Mouse (Mus musculus) inflammation-experienced regulatory T-cells, adult 6 months (primary cell): ENCODE measurements around the gene E130218I03Rik. TPM values are rescaled to one million over a fixed set of nuclear protein-coding genes. Genes with fewer than 3 reads are reported as not detected.

Source experiments
- ATAC-seq: one replicate; pipeline ENCODE4 v1.8.0; 2017
- polyA plus RNA-seq, 3 experiments: library from polyadenylated mRNA; unstranded; fragments of 100-300 nt; shearing (Covaris generic); gene quantifications; one replicate each; pipeline ENCODE4 v1.2.1; 2017

E130218I03Rik gene
- polyA plus RNA-seq, 3 experiments from 2014 or later = 2.3 TPM; not detected in 2

GRCm38 (mm10) chr4:134287168-134287564 lies 43.7 kb downstream of the E130218I03Rik start:
- ATAC-seq = peak; percentile 79

GRCm38 (mm10) chr4:134287575-134288025 lies 44.1 kb downstream of the E130218I03Rik start, which contains the start of gene Pdik1l:
Gene Pdik1l, minus strand, starts transcription at chr4:134287895.
- peak; percentile 81 for ATAC-seq

- no peak for ATAC-seq
Observed at GRCm38 (mm10) chr4:134288397-134289256, 45.2 kb downstream of the E130218I03Rik start.

DNA sequence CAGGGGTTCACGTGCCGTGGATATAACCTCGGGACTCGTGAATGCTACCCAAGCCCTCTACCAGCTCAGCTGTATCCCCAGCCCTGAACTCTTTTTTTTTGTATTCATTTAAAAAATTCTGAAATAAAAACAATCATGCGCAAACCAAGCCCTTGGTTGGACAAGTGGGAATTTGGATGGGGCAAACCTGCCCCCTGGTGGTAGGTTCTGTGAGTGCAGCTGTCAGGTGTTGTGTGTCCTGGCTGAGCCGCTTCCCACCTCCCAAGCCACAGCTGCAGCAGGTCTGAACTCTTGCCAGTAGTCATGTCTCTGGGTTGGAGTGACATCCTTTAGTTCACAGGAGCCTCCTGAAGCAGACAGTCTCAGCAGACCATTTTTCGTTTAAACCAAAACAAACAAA lies 48.6 kb downstream of the E130218I03Rik start:
- no peak for ATAC-seq

GRCm38 (mm10) chr4:134293061-134293691 lies 49.7 kb downstream of the E130218I03Rik start:
- ATAC-seq = no peak

GRCm38 (mm10) chr4:134293692-134294163 lies 50.3 kb downstream of the E130218I03Rik start:
- no peak for ATAC-seq

Other genes starting within 250 kb of the E130218I03Rik start
- 10 to 100 TPM; 16.1 to 22.4 (median 18.6) TPM for gene Dhdds, start 242.7 kb upstream of the E130218I03Rik start, polyA plus RNA-seq
- gene Lin28a, start 224.8 kb upstream of the E130218I03Rik start, polyA plus RNA-seq = under 1 TPM in 1 of 3 experiments, not detected in 2; 0.16 TPM
- 1 to 10 TPM in 1 of 3 experiments, under 1 TPM in 2; 0.80 to 1.1 (median 0.94) TPM for gene Zfp683, start 189.8 kb upstream of the E130218I03Rik start, polyA plus RNA-seq
- gene Crybg2, start 182.8 kb upstream of the E130218I03Rik start, polyA plus RNA-seq = 10 to 100 TPM; 10.8 to 23.3 (median 14.1) TPM
- gene Cd52, start 148.6 kb upstream of the E130218I03Rik start, polyA plus RNA-seq = 1,000 to 10,000 TPM; 2,728 to 3,832 (median 3,666) TPM
- gene Ubxn11, start 141.1 kb upstream of the E130218I03Rik start, polyA plus RNA-seq = 10 to 100 TPM; 36.2 to 54.5 (median 36.5) TPM
- 1,000 to 10,000 TPM in 2 of 3 experiments, 100 to 1,000 TPM in 1; 884 to 1,358 (median 1,179) TPM for gene Sh3bgrl3, start 114.9 kb upstream of the E130218I03Rik start, polyA plus RNA-seq
- gene Cep85, start 56.5 kb upstream of the E130218I03Rik start, polyA plus RNA-seq = 100 to 1,000 TPM in 2 of 3 experiments, 10 to 100 TPM in 1; 61.0 to 150 (median 121) TPM
- gene Gm7534, start 40.7 kb upstream of the E130218I03Rik start, polyA plus RNA-seq = not detected
- not detected for gene Catsper4, start 16.3 kb upstream of the E130218I03Rik start, polyA plus RNA-seq
- gene Cnksr1, start 5.3 kb upstream of the E130218I03Rik start, polyA plus RNA-seq = not detected
- gene Zfp593, start 1.9 kb downstream of the E130218I03Rik start, polyA plus RNA-seq = 1 to 10 TPM; 4.7 to 6.4 (median 4.9) TPM
- gene Gm30191, start 3.3 kb downstream of the E130218I03Rik start, polyA plus RNA-seq = not detected
- not detected for gene Grrp1, start 10.4 kb downstream of the E130218I03Rik start, polyA plus RNA-seq
- 10 to 100 TPM; 18.5 to 26.7 (median 23.7) TPM for gene Pdik1l, start 44.2 kb downstream of the E130218I03Rik start, polyA plus RNA-seq
- not detected for gene Trim63, start 71.5 kb downstream of the E130218I03Rik start, polyA plus RNA-seq
- under 1 TPM; 0.21 to 0.34 (median 0.29) TPM for gene Slc30a2, start 99.5 kb downstream of the E130218I03Rik start, polyA plus RNA-seq
- 1 to 10 TPM in 2 of 3 experiments, under 1 TPM in 1; 0.21 to 1.3 (median 1.0) TPM for gene Extl1, start 140.2 kb downstream of the E130218I03Rik start, polyA plus RNA-seq
- gene Pafah2, start 152.7 kb downstream of the E130218I03Rik start, polyA plus RNA-seq = 1 to 10 TPM in 2 of 3 experiments, under 1 TPM in 1; 0.80 to 1.5 (median 1.2) TPM
- 100 to 1,000 TPM in 1 of 3 experiments, 10 to 100 TPM in 2; 62.2 to 637 (median 91.9) TPM for gene Stmn1, start 224.7 kb downstream of the E130218I03Rik start, polyA plus RNA-seq